Mouse (Mus musculus) forelimb bud, embryonic 11.5 days (tissue): Measurements from ENCODE around the gene Mrtfa.

Experiments used
- DNase-seq: peaks from one replicate; pipeline ENCODE4 v3.0.0-alpha.2; 2012; ENCODE audit warnings: low read depth, low spot score

Gene Mrtfa

GRCm38 (mm10) chr15:81102274-81102879, 88.2 kb downstream of the Mrtfa start:
- no peak for DNase-seq

GRCm38 (mm10) chr15:81101316-81101715, 89.2 kb downstream of the Mrtfa start:
- DNase-seq: no peak

GRCm38 (mm10) chr15:81099269-81099668, 91.3 kb downstream of the Mrtfa start:
- DNase-seq: no peak

GRCm38 (mm10) chr15:81098689-81099088, 91.9 kb downstream of the Mrtfa start:
- no peak for DNase-seq

GRCm38 (mm10) chr15:81097896-81098295, 92.7 kb downstream of the Mrtfa start:
- DNase-seq: no peak

GRCm38 (mm10) chr15:81097456-81097855, 93.1 kb downstream of the Mrtfa start:
- DNase-seq: no peak

GRCm38 (mm10) chr15:81096329-81097055, 94.1 kb downstream of the Mrtfa start:
- DNase-seq: no peak

GRCm38 (mm10) chr15:81093032-81093431, 97.5 kb downstream of the Mrtfa start:
- no peak for DNase-seq

- DNase-seq: no peak
Observed at GRCm38 (mm10) chr15:81091718-81092117, 98.8 kb downstream of the Mrtfa start.

GRCm38 (mm10) chr15:81087529-81087928, 103.0 kb downstream of the Mrtfa start:
- DNase-seq: no peak

- DNase-seq: no peak
Observed at GRCm38 (mm10) chr15:81086644-81087480, 103.7 kb downstream of the Mrtfa start.

- DNase-seq: no peak
Observed at GRCm38 (mm10) chr15:81083826-81084225, 106.7 kb downstream of the Mrtfa start.

GRCm38 (mm10) chr15:81083281-81083680, 107.3 kb downstream of the Mrtfa start:
- no peak for DNase-seq

GRCm38 (mm10) chr15:81081216-81081615, 109.3 kb downstream of the Mrtfa start:
- DNase-seq: no peak

- no peak for DNase-seq
Observed at GRCm38 (mm10) chr15:81080405-81080804, 110.2 kb downstream of the Mrtfa start.

GRCm38 (mm10) chr15:81079255-81079654, 111.3 kb downstream of the Mrtfa start:
- DNase-seq: no peak

GRCm38 (mm10) chr15:81077551-81077950, 113.0 kb downstream of the Mrtfa start:
- no peak for DNase-seq

- DNase-seq: no peak
Observed at GRCm38 (mm10) chr15:81074543-81074942, 116.0 kb downstream of the Mrtfa start.

GRCm38 (mm10) chr15:81073751-81074150, 116.8 kb downstream of the Mrtfa start:
- no peak for DNase-seq

GRCm38 (mm10) chr15:81072748-81073147, 117.8 kb downstream of the Mrtfa start:
- DNase-seq: no peak

GRCm38 (mm10) chr15:81070470-81070869, 120.1 kb downstream of the Mrtfa start:
- no peak for DNase-seq

- no peak for DNase-seq
Observed at GRCm38 (mm10) chr15:81068641-81069381, 121.7 kb downstream of the Mrtfa start.
